Mouse (Mus musculus) layer of hippocampus, adult 2 months (tissue): ENCODE results near the gene Akap12. TPM values are rescaled to one million over a fixed set of nuclear protein-coding genes. Genes with fewer than 3 reads are reported as not detected.
A peak's percentile ranks its signal among the peaks of the same experiment; 100 is the strongest.

Source experiments
- DNase-seq, 2 experiments: peaks; one replicate each; pipeline ENCODE4 v3.0.0; 2022; ENCODE audit warnings: low spot score in 2 of 2
- H3K27ac ChIP-seq: fragments of 200-600 bp; 2 replicates; pipeline ENCODE4 v1.8.1; 2022
- H3K4me3 ChIP-seq: fragments of 200-600 bp; 2 replicates; pipeline ENCODE4 v1.8.1; 2022; ENCODE audit warnings: mild to moderate bottlenecking
- CTCF ChIP-seq: fragments of 200-600 bp; conservative IDR thresholded peaks from 2 replicates; pipeline ENCODE4 v1.8.1; 2022; ENCODE audit warnings: antibody characterized with exemption, mild to moderate bottlenecking, moderate library complexity
- total RNA-seq, 2 experiments: library from RNA; stranded (reverse); gene quantifications; 2 replicates each; pipeline ENCODE4 v1.2.3; 2021

Akap12 gene
- total RNA-seq, 2 experiments from 2014 or later = 11.0 to 11.3 TPM

DNA sequence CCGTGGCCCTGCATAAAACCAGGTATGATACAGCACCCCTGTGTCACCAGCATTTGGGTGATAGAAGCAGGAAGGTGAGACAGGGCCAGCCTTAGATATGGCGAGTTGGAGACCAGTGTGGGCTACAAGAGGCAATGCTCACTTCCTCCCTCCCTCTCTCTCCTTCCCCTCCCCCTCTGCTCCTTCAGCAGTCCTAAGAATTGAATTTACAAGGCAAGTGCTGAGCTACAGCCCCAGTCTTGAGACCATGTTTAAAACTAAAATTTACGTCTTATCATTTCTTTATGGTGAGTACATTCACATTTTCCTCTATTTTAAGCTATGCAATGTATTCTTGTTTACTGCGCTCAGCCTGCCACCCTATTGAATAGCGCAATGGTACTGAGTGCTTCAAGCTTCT lies 5.3 kb upstream of the Akap12 start:
- no peak for DNase-seq
- no peak for TF ChIP-seq CTCF

DNA sequence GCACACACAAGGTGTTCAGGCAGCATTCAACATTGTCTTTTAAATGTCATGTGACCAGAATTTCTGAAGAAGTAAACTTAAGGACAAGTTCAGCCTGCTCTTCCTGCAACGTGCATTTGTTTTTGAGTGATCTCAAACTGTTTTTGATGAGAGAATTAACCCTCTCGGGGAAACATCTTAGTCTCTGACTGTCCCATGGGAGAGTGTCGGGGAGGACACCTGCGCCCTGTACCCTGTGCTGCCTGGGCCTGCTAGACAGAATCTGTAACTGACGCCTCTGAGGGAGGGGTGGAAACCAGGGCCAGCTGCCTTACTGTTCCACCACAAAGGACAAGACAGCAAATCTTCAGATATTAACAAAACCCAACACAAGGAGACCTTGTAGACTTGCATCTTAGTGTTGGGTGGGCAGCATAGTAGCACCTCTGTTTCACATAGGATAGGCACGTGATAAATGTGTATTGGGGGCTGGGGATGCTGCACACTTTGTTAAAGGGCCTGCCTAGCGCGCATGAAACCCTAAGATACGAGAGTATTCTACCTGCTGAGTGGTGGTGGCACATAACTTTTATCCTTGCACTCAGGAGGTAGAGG lies 4.7 kb upstream of the Akap12 start:
- Histone ChIP-seq H3K4me3 (no peak overlapping the region), H3K27ac (no peak overlapping the region)
- no peak for DNase-seq
- TF ChIP-seq CTCF = no peak

More for the DNA sequence above, 5.3 kb upstream of the Akap12 start:
- H3K27ac ChIP-seq = no peak overlapping the region
- H3K4me3 ChIP-seq = no peak overlapping the region

DNA sequence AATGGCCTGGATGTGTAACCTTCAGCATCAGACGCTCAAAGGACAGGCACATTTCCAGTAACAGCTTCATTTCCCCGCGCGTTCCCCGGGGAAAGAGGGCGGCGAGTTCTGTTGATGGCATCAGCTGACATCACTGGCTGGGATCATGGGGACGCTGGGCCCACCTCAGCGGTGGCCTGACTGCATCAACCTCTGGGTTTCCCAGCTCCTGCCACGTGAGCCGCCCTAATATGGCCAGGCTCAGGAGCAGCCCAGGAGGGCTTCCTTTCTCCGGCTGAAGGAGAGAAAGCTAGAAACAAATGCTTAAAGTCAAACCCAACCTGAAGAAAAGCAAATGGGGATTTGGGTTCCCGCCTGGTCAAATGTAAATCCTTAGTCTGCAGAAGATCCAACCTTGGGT lies 539 bp upstream of the Akap12 start:
- TF ChIP-seq CTCF = no peak
- Histone ChIP-seq H3K4me3 (peak overlapping the region; percentile 79), H3K27ac (peak overlapping the region; percentile 56)
- peak; percentile 12 to 17 for DNase-seq

DNA sequence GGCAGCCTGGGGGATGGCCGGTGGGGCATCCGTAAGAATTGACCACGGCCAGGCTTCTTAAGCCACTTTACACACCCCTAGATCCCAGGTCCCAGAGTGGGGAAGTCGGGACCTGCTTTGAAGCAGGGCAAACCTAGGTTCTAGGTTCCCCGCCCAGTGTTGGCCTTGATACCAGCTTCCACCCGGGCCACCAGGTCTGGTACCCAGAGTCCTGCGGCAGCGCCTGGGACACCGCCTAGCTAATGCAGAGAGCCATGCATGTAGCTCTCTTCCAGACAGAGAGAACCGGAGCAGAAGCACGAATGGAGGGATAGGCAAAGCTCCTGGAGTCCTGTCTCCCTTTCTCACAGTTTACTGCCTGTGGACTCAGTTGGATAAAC lies 741 bp downstream of the Akap12 start:
- Histone ChIP-seq H3K27ac (peak overlapping the region; percentile 56; the same call in 1 of the 2 replicates), H3K4me3 (peak overlapping the region; percentile 79)
- 0 out of 2 replicates have a peak, but pooled peaks have one; percentile 9 for TF ChIP-seq CTCF
- no peak for DNase-seq

DNA sequence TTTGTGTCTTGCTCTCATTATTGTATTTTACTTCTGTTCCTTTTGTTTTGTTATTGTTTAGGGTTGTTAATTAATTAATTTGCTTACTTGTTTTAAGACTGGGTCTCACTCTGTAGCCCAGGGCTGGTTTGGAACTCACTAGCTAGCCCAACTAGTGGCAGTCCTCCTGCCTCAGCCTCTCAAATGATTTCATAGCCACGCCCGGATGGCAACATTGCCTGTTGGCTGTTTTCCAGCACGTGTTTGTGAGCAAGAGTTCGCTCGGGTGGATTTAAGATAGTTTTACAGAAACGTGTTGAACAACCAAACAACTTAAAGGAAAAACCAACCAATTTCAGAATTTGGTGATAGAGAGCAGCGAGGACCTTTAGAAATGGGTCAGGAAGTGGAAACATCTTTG lies 1.3 kb downstream of the Akap12 start:
- Histone ChIP-seq H3K4me3 (peak overlapping the region; percentile 79; the same call in 1 of the 2 replicates), H3K27ac (no peak overlapping the region)
- DNase-seq = no peak
- TF ChIP-seq CTCF = no peak

DNA sequence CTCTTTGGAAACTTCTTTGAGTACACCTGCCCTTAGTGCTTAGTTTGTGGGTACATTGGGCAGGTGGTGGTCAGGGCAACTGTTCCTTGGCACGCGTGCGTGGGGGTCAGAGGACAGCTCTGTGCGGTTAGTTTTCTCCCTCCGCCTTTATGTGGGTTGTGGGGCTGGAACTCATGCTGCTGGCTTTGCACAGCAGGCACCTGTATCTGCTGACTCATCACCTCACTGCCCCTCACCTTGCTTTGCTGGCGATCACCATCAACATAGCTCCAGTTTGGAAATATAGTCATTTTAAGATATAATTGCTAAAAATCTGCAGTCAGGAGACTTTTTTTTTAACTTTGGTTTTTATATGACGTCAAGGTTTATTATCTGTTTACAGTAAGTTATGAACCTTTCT lies 2.0 kb downstream of the Akap12 start:
- H3K4me3 ChIP-seq = no peak overlapping the region
- no peak for DNase-seq
- H3K27ac ChIP-seq = no peak overlapping the region
- no peak for TF ChIP-seq CTCF

GRCm38 (mm10) chr10:4275572-4275971 lies 9.4 kb downstream of the Akap12 start:
- Histone ChIP-seq H3K27ac (no peak overlapping the region), H3K4me3 (no peak overlapping the region)
- no peak for DNase-seq
- no peak for TF ChIP-seq CTCF

GRCm38 (mm10) chr10:4276081-4276480 lies 9.9 kb downstream of the Akap12 start:
- H3K4me3 ChIP-seq = no peak overlapping the region
- DNase-seq = no peak
- no peak overlapping the region for H3K27ac ChIP-seq
- TF ChIP-seq CTCF = no peak

- H3K4me3 ChIP-seq = no peak overlapping the region
- DNase-seq = no peak
- no peak for TF ChIP-seq CTCF
- no peak overlapping the region for H3K27ac ChIP-seq
These were observed 11.9 kb downstream of the Akap12 start for GRCm38 (mm10) chr10:4278041-4278440.

DNA sequence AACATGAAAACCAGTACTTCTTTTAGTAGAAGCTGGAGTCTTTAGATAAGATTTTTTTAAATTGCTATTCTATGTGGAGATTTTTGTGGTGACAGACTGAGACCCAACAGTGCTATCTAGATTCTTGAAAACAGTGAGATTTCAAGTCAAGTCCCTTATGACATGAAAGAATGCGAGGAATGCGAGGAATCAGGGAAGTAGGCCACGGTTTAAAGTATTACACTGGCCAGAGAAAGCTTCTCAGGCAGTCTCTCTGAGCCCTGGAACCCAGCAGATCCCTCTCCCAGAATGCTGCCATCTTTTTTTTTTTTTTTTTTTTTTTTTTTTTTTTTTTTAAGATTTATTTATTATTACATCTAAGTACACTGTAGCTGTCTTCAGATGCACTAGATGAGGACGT lies 16.2 kb downstream of the Akap12 start:
- no peak for DNase-seq
- TF ChIP-seq CTCF = no peak
- H3K27ac ChIP-seq = no peak overlapping the region
- no peak overlapping the region for H3K4me3 ChIP-seq

- H3K4me3 ChIP-seq = no peak overlapping the region
- no peak for DNase-seq
- no peak for TF ChIP-seq CTCF
- H3K27ac ChIP-seq = no peak overlapping the region
These were observed 18.6 kb downstream of the Akap12 start for GRCm38 (mm10) chr10:4284781-4285180.

DNA sequence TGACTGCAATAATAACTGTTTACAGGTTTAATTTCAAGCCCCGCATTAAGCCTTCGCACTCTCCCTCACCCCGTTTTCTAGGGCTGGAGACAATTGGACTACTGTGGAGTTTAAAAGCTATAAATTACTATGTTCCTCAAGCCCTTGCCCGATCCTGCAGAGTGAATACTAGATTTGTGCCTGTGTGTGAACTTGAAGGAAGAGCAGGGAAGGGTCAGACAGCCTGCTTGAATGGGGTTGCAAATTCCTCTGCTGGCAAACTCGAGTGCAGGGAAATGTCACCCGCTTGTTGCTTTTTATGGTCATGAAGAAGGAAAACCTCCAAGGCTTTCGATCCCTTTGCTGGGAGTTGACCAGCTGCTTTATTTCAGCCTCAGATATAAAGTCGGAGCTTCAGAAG lies 19.6 kb downstream of the Akap12 start:
- Histone ChIP-seq H3K27ac (no peak overlapping the region), H3K4me3 (no peak overlapping the region)
- no peak for DNase-seq
- TF ChIP-seq CTCF = no peak

DNA sequence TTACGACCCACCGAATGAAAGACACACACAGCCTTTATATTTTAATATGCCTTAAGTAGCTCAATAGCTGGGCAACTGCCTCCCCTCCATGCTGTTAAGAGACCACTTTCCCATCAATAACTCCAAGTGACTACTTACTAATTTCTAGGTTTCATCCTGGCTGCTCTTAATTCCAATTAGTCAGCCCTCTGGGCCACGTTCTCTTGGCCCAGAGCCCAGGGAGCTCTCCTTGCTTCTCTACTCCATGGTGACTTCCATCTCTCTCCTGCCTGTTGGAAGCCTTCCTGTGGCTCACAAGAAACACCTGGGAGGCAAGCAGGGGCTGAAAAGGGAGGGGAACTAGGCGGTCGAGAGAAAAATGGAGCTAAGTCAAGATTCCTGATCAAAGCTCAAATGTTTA lies 23.0 kb downstream of the Akap12 start:
- H3K27ac ChIP-seq = no peak overlapping the region
- H3K4me3 ChIP-seq = no peak overlapping the region
- no peak for TF ChIP-seq CTCF
- DNase-seq = no peak

DNA sequence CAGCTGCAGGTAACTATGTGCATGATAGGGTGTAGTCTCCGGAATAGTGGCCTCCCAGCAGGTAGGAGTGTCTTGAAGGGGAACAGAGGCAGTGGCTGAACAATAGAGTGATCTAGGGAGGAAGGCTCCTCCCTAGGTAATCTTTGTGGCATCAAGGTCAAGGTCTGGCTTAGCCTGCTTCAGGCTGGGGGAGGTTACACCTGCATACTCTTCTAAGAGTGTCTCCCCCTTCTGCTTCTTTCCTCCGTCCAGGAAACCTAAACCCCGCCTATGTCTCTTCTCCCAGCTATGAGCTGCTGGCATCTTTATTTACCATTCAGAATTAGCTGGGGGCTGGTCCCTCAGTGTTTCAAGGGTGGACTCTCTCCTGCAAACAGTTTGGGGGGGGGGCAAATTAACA lies 23.5 kb downstream of the Akap12 start:
- no peak for TF ChIP-seq CTCF
- H3K27ac ChIP-seq = no peak overlapping the region
- H3K4me3 ChIP-seq = no peak overlapping the region
- DNase-seq = no peak

DNA sequence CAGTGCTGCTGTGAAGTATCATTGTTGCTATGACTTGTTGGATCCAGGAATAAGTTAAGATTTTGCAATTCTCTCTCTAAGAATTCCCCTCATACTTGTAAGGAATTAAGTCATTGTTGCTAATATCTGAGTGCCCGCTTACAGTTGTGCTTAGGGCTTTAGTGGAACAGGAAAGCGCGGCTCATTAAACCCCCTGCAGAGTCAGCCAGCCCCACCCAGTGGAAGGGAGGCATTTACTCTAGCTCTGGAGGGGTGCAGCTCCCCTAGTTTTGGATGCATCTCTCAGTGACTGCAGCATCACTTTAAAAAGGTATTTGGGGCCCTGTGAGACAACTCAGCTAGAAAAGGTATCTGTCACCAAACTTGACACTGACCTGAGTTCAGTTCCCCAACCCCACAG lies 24.0 kb downstream of the Akap12 start:
- no peak for DNase-seq
- no peak for TF ChIP-seq CTCF
- Histone ChIP-seq H3K27ac (no peak overlapping the region), H3K4me3 (no peak overlapping the region)
